Mouse (Mus musculus): ENCODE measurements at regions not wholly inside any gene's neighbourhood (a gene's known extent, or its start where the extent isn't known, plus 50 kb on each side); places are given as distances from the start of the nearest gene placed in this dataset.

GRCm38 (mm10) chr15:93804703-93805102 is 209.0 kb upstream of the Prickle1 start:
- no peak for DNase-seq (ENCODE audit: low spot score in 2 of 2)

- DNase-seq (ENCODE audit: low spot score in 2 of 2), result no peak
Observed at GRCm38 (mm10) chr15:93790531-93790930, 194.8 kb upstream of the Prickle1 start.

- no peak for DNase-seq (ENCODE audit: low spot score in 2 of 2)
Observed at GRCm38 (mm10) chr15:93789762-93790161, 194.1 kb upstream of the Prickle1 start.

GRCm38 (mm10) chr15:93787361-93787760 is 191.7 kb upstream of the Prickle1 start:
- DNase-seq (ENCODE audit: low spot score in 2 of 2), result no peak

GRCm38 (mm10) chr15:93785846-93786412 is 190.2 kb upstream of the Prickle1 start:
- DNase-seq (ENCODE audit: low spot score in 2 of 2), result no peak

GRCm38 (mm10) chr15:93783736-93784135 is 188.0 kb upstream of the Prickle1 start:
- DNase-seq (ENCODE audit: low spot score in 2 of 2), result no peak

GRCm38 (mm10) chr15:93775199-93775745 is 179.6 kb upstream of the Prickle1 start:
- no peak for DNase-seq (ENCODE audit: low spot score in 2 of 2)

- no peak for DNase-seq (ENCODE audit: low spot score in 2 of 2)
Observed at GRCm38 (mm10) chr15:93774340-93774739, 178.6 kb upstream of the Prickle1 start.

GRCm38 (mm10) chr15:93766981-93767380 is 171.3 kb upstream of the Prickle1 start:
- DNase-seq (ENCODE audit: low spot score in 2 of 2), result no peak

- no peak for DNase-seq (ENCODE audit: low spot score in 2 of 2)
Observed at GRCm38 (mm10) chr15:93763047-93763446, 167.4 kb upstream of the Prickle1 start.

- no peak for DNase-seq (ENCODE audit: low spot score in 2 of 2)
Observed at GRCm38 (mm10) chr15:93758204-93758836, 162.6 kb upstream of the Prickle1 start.

- DNase-seq (ENCODE audit: low spot score in 2 of 2), result no peak
Observed at GRCm38 (mm10) chr15:93755989-93756388, 160.3 kb upstream of the Prickle1 start.

- no peak for DNase-seq (ENCODE audit: low spot score in 2 of 2)
Observed at GRCm38 (mm10) chr15:93751817-93752216, 156.1 kb upstream of the Prickle1 start.

GRCm38 (mm10) chr15:93750953-93751352 is 155.3 kb upstream of the Prickle1 start:
- peak in 1 of 2 experiments; percentile 26 for DNase-seq (ENCODE audit: low spot score in 2 of 2)

GRCm38 (mm10) chr15:93744191-93744945 is 148.7 kb upstream of the Prickle1 start:
- DNase-seq (ENCODE audit: low spot score in 2 of 2), result no peak

- DNase-seq (ENCODE audit: low spot score in 2 of 2), result no peak
Observed at GRCm38 (mm10) chr15:93733731-93734510, 138.2 kb upstream of the Prickle1 start.

GRCm38 (mm10) chr15:93732825-93733224 is 137.1 kb upstream of the Prickle1 start:
- DNase-seq (ENCODE audit: low spot score in 2 of 2), result no peak

GRCm38 (mm10) chr15:93731161-93731560 is 135.5 kb upstream of the Prickle1 start:
- no peak for DNase-seq (ENCODE audit: low spot score in 2 of 2)

GRCm38 (mm10) chr15:93715443-93715842 is 119.8 kb upstream of the Prickle1 start:
- no peak for DNase-seq (ENCODE audit: low spot score in 2 of 2)

GRCm38 (mm10) chr15:93713428-93713827 is 117.7 kb upstream of the Prickle1 start:
- peak; percentile 40 to 50 for DNase-seq (ENCODE audit: low spot score in 2 of 2)

- no peak for DNase-seq (ENCODE audit: low spot score in 2 of 2)
Observed at GRCm38 (mm10) chr15:93712594-93712993, 116.9 kb upstream of the Prickle1 start.

Data from adrenal gland, postnatal 4 days (tissue).